Mouse (Mus musculus) gastrocnemius, postnatal 14 days (tissue): ENCODE results near the gene Smc3. TPM values are rescaled to one million over a fixed set of nuclear protein-coding genes. Genes with fewer than 3 reads are reported as not detected.
A peak's percentile ranks its signal among the peaks of the same experiment; 100 is the strongest.
"Not testable (repeated sequence)": the region's sequence is repeated elsewhere in the genome, so short reads cannot be mapped to it uniquely, and the experiment has no call there.

Experiments
- DNase-seq: peaks from one replicate; pipeline ENCODE4 v3.0.0; 2021; ENCODE audit warnings: mixed read lengths
- intact Hi-C: fragments of 180-260 bp; cut with DNase I; formaldehyde crosslinking; loops from one replicate; pipeline ENCODE4 v1.15.1; 2025; ENCODE audit warnings: low total_unique reads
- total RNA-seq, 2 experiments: library from RNA; stranded (reverse); gene quantifications; 2 replicates each; pipeline ENCODE4 v1.2.3; 2021

Smc3 gene
- total RNA-seq, 2 experiments from 2014 or later = 15.6 to 17.5 TPM

DNA sequence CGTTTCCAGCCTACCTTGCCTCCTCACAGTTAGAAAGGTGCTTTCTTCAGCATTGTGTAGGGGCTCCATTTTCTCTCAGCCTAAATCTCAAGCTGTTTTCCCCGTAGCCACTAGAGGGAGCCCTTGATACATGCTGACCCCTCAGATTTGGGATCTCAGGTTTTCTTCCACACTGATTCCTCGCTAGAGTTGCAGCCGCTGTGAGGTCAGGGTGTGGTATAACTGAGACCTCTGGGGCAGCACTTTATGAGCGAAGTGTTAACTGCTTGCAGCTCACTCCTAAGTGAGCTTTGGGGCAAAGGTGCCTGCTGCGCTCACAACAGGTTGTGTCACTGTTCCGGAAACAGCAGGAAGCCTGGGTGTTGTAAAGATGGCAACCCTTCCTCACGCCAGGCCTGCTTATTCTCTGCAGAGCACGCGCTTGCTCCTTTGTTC is 48.6 kb downstream of the Smc3 start:
- intact Hi-C loops = loop anchor here (10.0 kb wide), 1 partner anchor 266 kb away; no protein-coding TSS in a partner anchor
- DNase-seq = peak; percentile 66

DNA sequence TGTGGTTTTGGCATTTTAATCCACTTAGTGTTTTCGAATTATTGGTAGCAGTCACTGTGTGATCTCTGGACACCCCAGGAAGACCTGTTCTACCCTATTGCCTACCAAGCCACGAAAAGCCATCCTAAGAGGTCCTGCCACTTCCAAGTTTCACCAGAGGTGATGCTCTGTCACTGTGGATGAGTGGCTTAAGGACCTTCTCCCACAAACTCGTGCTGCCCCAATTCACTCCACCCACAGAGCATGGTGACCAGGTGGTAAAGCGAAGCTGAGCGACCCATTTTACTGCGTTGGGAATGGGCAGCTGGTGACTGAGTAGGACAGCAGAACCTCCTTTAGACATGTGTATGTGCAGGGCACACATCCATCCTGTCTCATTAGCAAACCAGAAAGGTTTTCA is 49.2 kb downstream of the Smc3 start:
- intact Hi-C loops = loop anchor here (10.0 kb wide), 1 partner anchor 265 kb away; no protein-coding TSS in a partner anchor
- DNase-seq = no peak

DNA sequence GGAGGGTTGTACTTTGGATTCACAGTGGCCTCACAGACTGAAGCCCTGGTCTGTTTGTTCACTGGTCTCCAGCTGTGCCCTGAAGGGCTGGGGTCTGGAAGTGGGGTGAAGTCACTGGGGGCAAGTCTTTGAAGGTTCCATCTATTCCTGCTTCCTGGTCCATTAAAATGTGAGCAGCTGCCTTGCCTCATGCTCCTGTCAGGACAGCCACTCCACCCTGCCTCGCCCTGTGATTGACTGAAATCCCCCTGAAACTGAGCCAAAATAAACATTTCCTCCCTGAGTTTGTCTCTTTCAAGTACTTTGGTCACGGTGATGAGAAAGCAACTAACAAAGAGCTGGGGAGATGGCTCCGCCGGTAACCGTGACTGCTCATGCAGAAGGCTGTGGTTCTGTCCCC is 49.6 kb downstream of the Smc3 start:
- intact Hi-C loops = loop anchor here (10.0 kb wide), 3 partner anchors 55 to 265 kb away; no protein-coding TSS in a partner anchor

DNA sequence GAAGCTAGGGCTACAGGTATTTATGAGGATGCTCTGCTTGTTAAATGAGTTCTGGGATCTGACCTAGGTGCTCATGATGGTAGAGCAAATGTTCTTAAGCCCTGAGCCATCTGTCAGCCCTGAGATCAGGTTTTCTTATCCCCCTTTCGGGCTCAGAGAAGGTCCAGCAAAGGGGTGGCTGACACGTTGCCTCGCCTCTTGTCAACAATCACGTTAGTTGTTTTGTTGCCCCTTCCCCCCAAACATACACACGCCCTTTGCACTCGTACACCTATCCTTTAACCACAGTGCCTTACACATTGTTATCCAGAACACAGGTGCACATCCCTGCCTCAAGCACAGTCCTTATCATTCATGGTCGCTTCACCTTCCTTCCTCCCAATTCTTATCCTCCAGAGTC is 50.7 kb downstream of the Smc3 start:
- intact Hi-C loops = loop anchor here (10.0 kb wide), 2 partner anchors 54 to 104 kb away; no protein-coding TSS in a partner anchor
- no peak for DNase-seq

More for the DNA sequence above, 49.6 kb downstream of the Smc3 start:
- DNase-seq = no peak

DNA sequence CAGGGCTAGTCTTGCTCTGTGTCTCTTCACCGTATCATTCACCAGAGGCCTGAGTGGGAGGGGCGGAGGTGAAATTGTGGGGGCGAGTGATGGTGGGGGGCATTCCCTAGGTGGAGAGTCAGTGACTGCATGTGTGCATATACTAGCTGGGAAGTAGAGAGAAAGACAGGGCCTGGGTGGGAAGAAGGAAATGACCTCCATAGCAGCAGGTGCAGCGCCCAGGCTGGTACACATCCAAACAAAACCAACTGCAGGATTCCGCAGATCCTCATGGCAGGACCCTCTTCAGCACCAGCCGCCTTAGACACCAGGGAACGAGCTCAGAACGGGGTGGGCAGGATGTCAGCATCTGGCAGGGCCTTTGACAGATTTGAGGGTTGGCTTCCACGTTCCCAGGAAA is 52.1 kb downstream of the Smc3 start:
- intact Hi-C loops = loop anchor here (10.0 kb wide), 2 partner anchors 53 to 103 kb away; no protein-coding TSS in a partner anchor
- no peak for DNase-seq

DNA sequence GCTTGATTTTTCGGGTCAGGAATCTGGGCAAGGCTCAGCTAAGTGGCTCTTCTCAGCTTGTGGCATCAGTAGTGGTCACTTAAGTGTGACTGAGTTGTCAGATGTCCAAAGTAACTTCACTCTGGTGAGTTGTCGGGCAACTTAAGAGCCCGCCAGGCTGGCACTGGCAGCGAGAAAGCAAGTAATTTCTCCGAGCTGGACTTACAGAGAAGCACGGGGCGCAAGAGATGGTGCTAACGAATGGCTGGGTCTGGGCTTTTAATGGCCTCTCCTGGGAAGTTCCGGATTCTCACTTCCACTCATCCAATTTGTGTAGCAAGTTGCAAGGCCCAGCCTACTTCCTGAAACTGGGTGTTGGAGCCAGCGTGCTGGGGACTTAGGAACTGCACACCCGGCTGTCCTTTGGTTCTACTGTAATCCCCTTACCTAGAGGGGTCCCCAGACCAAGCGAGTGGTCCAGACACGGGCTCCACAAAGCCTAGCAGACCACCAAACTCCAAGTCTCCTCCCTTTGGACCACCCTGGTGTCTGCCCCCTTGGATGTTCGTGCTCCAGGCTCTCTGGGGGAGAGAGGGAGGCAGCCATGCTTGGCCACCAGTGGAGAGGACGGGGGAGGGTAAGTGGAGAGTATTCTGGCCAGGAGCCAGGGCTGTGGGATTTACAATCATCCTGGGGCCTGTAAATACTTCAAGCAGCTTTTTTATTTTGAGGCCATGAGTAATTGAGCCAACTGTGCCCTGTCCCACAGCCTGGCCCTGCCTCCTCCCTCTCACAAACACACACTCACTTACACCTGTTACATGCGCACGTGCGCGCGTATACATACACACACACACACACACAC is 53.6 kb downstream of the Smc3 start:
- intact Hi-C loops = loop anchor here (10.0 kb wide), 2 partner anchors 51 to 101 kb away; no protein-coding TSS in a partner anchor
- peak; percentile 55 for DNase-seq

DNA sequence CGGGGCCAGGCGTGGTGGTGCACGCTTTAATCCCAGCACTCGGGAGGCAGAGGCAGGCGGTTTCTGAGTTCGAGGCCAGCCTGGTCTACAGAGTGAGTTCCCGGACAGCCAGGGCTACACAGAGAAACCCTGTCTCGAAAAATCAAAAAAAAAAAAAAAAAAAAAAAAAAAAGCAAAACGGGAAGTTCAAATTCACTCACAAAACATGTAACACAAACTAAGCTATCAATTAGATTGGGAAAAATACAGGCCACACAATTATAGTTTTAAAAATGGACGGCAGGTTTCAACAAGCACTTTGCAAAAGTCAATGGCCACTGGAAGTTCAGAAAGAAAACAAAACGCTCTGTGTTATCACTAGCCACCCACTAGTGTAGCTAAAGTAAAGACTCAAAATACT is 56.2 kb downstream of the Smc3 start:
- intact Hi-C loops = loop anchor here (10.0 kb wide), 2 partner anchors 48 to 98 kb away; no protein-coding TSS in a partner anchor

DNA sequence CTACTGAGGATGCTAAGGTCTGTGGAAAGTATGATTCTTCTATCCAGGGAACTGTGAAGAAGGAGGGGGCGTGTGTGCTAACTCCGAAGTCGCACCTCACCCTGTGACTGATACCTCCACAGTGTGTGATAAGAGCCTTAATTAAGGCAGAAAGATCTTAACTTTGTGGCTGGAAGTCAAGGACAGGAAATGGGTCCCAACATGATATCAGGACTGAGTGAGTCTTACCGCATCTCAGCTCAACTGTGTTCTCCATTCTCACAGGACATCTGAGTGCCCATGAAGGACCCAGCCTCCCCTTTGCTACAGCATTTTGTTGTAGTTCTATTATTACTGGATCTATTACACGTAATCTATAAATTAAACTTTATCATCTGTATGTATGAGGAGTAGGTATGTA is 57.2 kb downstream of the Smc3 start:
- DNase-seq = no peak
- intact Hi-C loops = loop anchor here (10.0 kb wide), 2 partner anchors 47 to 97 kb away; no protein-coding TSS in a partner anchor

More for the DNA sequence above, 56.2 kb downstream of the Smc3 start:
- not testable (repeated sequence) for DNase-seq

DNA sequence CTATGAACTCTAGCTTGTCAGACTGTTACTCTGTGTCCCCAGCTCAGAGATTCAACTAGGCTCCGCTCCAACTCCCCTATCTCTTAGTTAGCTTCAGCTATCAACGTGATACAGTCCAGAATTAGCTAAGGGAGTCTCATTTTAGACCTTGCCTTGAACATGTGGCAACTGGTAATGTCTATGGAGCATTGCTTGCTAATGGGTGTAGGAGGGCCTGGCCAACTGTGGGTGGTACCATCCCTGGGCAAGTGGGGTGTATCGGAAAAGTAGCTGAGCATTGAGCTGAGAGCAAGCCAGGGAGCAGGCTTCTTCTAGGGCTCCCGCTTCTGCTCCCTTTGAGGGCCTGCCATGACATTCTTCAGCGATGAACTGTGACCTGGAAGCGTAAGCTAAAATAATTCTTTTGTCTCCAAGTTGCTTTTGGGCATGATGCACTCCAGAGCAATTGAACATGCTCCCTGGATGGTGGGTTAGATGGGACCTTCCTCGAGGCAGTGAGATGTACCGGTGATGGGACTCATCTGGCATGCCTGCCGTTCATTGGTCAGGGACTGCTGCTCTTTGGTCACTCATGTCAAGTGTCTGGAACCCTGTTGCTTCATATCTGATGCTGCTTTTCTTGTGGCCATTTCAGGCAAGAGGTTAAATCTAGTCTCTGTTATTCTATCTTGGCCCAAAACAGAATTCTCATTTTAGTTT is 60.7 kb downstream of the Smc3 start:
- DNase-seq = no peak
- intact Hi-C loops = no loop called here

DNA sequence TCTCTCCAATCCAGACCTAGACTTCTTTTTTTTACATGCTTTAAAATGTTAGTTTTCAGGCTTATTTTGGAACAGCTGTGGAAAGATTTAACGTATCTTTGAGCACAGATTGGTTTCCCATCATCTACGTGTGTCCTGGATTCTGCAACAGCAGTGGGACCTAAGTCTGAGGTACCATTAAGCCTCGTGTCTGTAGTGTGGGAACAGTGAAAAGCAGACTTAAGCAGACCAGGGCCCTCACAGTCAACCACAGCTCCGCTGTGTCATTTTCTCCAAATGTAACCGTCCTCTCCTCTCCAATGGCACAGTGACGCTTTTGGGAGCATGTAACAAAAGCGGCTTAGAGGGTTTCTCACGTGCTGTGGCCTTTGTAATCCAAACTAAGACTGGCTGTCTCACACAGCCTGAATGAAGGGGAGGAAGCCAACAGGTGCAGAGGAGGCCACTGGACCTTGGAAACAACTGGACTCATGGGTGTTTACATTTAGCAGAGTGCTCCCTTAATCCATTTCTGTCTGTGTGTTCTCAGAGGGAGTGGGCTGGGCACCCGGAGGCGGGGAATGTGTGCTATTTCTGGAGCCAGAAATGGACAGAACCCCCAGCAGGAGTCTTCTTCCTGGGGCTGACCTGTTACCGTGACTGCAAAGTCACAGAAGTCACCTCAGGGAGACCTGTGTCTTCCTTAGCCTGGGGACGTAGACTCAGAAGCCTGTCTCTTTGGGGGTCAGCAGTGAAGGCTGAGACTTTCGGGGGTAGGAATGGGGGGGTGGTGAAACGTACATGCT is 61.9 kb downstream of the Smc3 start:
- DNase-seq = no peak
- intact Hi-C loops = no loop called here

DNA sequence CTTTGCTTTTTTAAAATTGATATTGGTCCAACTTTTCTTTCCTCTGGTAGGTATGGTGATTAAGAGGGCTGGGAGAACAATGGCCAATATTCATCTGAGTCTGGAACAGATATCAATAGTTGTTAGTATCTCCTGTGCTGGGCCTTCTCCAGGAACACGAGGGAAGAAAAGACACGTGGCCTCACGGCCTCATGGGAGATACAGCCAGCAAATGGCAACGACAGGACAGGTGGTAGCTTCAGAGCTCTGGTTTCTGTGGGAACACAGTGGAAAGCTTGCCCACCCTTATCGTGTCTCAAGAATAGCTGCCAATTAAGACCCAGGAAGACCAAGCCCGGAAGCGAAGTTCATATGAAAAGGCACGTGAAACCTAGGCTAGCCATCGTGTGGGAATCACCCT is 64.6 kb downstream of the Smc3 start:
- no peak for DNase-seq
- intact Hi-C loops = no loop called here

DNA sequence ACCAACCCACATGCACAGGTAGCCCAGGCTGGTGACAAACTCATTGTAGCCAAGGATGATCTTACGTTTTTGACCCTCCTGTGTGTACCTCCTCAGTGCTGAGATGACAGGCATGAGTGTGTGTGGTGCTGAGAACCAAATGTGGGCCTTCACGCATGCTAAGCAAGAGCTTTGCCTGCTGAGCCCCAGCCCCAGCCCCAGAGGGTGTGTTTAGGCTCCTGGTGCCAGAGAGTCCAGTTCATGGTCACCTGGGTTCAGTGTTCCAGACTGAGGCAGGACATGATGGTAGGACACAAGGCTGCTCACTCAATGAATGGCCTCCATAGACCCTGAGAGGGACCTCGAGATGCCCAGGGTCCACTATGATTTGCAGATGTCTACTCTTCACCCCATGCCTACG is 65.2 kb downstream of the Smc3 start:
- DNase-seq = no peak
- intact Hi-C loops = no loop called here

DNA sequence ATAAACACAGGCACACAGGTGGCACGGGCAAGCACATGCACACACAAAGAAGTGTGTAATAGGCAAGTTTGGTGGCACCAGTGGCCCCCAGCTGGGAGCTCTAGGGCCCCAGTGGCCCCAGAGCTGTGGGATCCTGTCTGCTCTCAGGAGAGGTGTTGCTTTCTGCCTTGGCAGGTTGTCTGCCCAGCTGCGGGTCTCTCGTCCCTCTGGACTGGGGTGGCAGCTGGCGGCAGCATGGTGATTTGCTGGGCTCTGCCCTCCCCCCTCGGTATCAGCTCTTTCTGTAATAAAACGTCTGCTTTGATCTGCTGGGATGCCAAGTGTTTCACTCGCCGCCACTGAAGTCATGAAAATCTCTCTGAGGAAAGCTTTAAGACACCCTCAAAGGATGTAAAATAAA is 66.5 kb downstream of the Smc3 start:
- no peak for DNase-seq
- intact Hi-C loops = no loop called here

DNA sequence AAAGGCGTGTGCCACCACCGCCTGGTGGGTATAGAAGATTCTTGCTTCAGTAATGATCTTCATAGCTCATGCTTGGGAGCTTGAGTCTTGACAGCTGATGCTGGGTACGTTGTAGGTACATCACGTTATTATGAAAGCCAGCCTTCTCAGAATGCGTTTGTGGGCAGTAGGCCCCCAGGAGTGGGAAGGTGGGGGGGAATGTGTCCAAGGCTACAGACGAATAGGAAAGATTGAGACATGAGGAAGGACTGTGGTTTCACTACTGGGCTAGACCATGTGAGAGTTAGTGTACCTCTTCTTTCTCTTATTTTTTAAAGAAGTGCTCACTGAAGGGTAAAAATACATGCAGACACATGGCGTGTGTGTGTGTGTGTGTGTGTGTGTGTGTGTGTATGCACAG is 68.6 kb downstream of the Smc3 start:
- intact Hi-C loops = no loop called here

DNA sequence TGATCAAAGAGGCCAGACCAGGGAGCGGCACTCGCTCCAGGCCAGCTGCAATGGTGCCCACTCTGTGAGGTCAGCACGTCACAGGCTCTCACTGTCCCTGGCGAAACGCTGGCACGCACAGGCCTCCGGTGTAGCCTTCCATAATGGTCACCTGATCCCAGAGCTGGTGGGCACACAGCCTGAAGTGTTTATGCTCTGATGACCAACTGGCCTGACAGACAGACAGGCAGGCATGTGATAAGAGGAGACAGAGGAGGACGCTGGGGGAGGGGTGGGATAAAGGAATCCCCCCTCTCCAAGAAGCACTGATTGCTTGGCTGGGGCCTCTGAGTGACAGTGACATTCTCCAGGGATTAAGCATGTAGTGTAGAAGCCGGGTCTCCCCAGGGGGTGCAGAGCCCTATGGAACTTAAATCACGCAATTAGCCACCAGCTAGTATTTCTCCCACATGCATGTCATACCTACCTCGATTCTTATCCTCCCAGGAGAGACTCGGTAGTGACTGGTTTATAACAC is 70.5 kb downstream of the Smc3 start:
- intact Hi-C loops = no loop called here
- peak; percentile 75 for DNase-seq

More for the DNA sequence above, 68.6 kb downstream of the Smc3 start:
- no peak for DNase-seq

DNA sequence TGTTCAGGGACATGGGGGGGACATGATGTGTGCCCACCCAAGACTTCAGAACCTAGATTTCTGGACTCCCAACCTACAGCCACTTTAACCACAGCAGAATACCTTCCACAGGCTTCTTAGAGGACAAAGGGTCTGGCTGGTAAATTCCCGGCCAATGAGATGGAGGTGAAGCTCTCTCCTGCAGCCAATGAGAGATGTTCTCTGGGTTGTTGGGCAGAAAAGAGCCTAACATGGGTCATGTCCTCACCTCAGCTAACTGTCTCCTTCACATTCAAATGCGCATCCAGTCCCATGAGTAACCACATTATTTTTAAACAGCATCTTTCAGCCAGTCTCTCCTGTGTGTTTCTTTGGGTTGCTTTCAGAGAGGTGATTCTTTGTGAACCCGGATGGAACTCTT is 71.2 kb downstream of the Smc3 start:
- intact Hi-C loops = no loop called here
- no peak for DNase-seq

DNA sequence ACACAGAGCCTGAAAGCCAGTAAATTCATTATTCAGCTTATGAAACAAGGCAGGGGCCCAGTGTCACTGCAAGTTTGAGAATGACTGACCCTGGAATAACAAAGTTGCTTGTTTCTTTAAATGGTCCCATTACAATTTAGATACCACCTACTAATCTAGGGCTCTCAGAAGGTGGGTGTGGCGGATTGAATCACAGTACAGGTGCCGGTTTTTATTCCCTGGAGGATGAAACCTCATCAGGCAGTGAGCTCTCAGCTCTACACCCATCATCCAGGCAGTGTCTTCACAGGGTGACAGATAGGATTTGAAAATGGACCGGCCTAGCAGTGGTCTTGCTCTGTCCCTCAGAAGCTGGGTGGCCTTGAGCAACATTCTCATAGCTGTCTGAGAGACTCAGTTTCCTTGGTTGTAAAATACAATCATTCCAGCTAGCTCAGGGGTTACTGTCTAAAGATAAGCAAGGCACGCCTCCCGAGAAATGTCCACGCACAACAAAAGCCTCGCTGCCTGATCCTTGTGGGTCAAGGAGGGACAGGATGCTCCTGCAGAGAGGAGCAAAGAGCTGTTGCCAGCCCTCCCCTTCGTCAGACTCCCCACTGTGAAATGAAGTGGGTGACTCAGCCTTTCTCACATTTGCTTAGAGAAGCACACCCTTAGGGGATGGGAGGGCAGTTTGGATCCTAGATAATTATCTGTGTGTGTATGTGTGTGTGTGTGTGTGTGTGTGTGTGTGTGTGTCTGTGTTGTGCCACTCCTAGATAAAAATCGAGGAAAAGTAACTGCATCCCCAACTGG is 74.1 kb downstream of the Smc3 start:
- no peak for DNase-seq
- intact Hi-C loops = no loop called here

DNA sequence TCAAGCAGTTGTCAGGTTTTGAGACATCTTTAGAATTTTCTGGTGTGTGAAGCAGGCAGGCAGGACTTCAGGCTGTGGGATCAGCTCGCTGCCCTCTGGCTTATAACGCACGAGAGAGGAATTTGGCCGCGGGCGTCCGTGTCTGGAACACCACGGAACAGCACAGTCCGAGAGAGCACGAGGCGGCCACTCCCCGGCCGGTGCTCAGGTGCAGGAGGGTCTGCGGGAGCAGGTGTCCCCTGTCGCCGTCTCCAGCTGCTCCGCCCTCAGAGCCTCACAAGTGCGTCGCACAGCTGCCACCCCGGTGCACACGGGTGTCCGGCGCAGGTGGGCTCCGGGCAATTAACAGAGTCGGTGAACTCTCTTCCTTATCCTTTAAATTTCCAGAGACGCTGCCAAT is 76.0 kb downstream of the Smc3 start:
- DNase-seq = no peak
- intact Hi-C loops = no loop called here
